Mouse (Mus musculus): Measurements from ENCODE around the gene Mpst. TPM values are rescaled to one million over a fixed set of nuclear protein-coding genes. Genes with fewer than 3 reads are reported as not detected.
A peak's percentile ranks its signal among the peaks of the same experiment; 100 is the strongest.

The Mpst gene
- polyA plus RNA-seq, 1 experiment from 2014 or later: 3.2 TPM

DNA sequence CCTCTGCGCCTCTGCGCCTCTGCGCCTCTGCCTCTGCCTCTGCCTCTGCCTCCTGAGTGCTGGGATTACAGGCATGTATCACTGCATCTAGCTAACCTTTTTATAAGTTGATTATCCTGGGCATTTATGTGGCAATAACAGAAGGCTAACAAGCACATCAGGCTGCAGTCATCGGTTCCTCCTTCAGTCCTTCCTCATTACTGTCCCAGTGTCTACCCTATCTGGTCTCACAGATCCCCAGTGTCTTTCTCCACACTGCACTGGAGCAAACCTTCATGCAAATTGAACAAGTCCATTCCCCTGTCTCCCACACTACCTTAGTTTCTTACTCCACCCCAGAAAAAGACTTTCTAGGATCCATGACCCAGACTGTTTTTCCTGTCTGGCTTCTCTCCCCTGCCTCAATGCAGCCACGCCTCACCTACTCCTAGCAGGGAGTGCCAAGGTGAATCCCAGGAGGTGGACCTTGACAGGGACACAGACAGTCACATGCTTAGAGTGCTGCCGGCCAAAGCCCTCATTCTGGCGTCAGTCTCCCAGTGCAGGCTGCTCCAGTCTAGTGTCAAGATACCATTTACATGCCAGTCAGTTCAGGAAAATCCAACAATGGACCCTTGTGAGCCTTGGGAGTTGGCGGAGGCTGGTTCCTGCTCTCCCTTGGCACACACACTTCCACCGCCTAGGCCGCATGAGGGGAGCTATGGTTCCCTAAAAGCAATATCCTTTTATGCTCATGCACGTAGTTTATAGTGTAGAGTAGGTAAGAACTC lies 22.6 kb upstream of the Mpst start:
- no peak for TF ChIP-seq CTCF (IDR thresholded peaks at IDR 0.05; ENCODE audit: low read depth)
- Histone ChIP-seq H3K9ac (ENCODE audit: low read depth, low read length) (no peak overlapping the region), H3K4me3 (ENCODE audit: low read depth, low read length) (no peak overlapping the region), H3K36me3 (ENCODE audit: control insufficient read depth, insufficient read depth) (no peaks in the 10 kb centered on the region), H3K4me2 (replicated peaks; ENCODE audit: low read depth) (no peak overlapping the region; the same call in 1 of the 2 replicates), H3K4me1 (replicated peaks; ENCODE audit: control insufficient read depth, insufficient read depth, low read length) (no peaks in the 10 kb centered on the region; the same call in 1 of the 2 replicates), H3K27ac (ENCODE audit: low read depth, low read length) (peak overlapping the region; percentile 74), H3K27me3 (replicated peaks; ENCODE audit: control insufficient read depth, insufficient read depth, low read length) (peaks cover 25% of the 10 kb centered on the region; the same call in 1 of the 2 replicates), H3K9me3 (ENCODE audit: control insufficient read depth) (no peaks in the 10 kb centered on the region)
- ATAC-seq: peak; percentile 82
- 67% methylated on average over 11 of the region's 11 CpGs for WGBS

DNA sequence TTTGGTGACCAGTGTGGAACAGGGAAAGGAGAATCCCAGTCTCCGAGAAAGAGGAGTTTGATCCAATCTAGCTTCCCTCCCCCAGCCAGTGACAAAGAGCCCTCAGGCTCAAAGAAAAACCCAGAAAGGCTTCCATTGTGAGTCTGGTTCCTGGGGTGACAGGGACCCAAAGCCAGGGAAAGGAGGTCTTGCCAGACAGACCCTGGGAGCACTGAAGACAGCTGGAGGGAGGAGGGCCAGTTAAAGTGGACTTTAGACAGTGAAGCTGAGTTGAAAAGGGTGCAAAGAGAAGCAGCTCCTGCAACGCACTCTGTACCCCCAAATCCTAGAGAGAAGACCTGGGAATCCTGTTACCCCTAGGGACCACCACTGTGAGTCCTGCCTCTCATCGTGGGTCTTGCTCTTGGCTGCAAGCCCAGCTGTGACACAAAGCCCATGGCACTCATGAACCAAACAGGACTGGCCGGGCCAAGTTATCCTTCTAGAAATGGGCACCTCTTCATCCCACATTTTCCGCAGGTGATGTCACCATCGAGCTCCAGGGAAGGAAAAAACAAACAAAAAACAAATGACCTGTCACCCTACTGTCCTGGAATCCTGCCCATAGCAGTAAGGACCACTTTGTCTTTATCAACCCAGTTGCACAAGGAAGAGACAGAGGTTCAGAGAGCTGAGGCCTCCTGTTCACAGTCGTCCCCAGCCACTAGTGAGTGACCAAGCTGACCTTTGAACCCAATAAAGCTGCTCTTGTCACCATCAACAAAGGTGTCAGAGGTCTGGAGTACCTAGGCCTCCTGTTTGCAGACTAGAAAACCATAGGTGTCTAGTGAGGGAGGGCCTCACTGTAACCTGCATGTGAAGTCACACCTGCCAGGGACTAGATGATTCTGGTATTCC lies 21.7 kb upstream of the Mpst start:
- Histone ChIP-seq H3K4me1 (replicated peaks; ENCODE audit: control insufficient read depth, insufficient read depth, low read length) (no peaks in the 10 kb centered on the region; the same call in 1 of the 2 replicates), H3K4me3 (ENCODE audit: low read depth, low read length) (no peak overlapping the region), H3K36me3 (ENCODE audit: control insufficient read depth, insufficient read depth) (no peaks in the 10 kb centered on the region), H3K27ac (ENCODE audit: low read depth, low read length) (peak overlapping the region; percentile 74), H3K27me3 (replicated peaks; ENCODE audit: control insufficient read depth, insufficient read depth, low read length) (peaks cover 26% of the 10 kb centered on the region; the same call in 1 of the 2 replicates), H3K4me2 (replicated peaks; ENCODE audit: low read depth) (no peak overlapping the region), H3K9me3 (ENCODE audit: control insufficient read depth) (no peaks in the 10 kb centered on the region), H3K9ac (ENCODE audit: low read depth, low read length) (no peak overlapping the region)
- TF ChIP-seq CTCF (IDR thresholded peaks at IDR 0.05; ENCODE audit: low read depth): no peak
- peak; percentile 85 for ATAC-seq
- WGBS: 43% methylated on average over 7 of the region's 7 CpGs

DNA sequence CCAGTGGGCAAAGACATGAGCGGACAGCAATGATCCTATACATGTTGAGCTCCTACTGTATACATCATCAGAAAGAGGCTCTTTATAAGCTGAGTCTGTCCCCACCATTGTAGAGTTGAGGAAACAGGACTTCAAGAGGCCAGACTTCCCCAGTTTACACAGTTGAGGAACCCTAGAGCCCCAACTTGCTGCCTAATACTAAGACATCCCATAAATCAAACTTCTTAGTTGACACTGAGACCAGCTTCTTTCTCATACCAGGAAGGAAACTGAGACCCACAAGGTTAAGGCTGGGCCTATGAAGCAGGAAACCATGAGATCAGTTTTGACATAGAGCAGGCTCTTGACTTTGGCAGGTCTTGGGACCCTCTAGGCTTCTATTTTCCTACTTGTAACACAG lies 20.7 kb upstream of the Mpst start:
- WGBS: 88% methylated on average over 1 of the region's 1 CpGs

DNA sequence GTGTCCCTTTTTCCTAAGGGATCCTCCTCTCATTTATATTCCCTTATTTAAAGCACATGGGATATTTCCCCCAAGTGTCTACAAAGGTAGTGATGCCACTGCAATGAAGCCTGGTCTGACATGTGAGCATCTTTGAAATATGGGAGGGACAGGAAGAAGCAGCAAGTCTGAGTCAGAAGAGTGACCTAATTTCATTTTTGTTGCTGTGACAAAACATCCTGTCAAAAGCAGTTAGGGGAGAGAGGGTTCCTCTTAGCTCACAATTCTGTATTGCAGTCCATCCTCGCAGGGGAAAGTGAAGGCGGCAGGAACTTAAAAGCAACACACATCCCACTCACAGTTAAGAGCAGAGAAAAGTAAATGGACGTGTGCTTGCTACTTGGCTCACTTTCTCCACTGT lies 15.4 kb upstream of the Mpst start:
- ATAC-seq: no peak
- WGBS: 79% methylated on average over 3 of the region's 3 CpGs
- Histone ChIP-seq H3K9me3 (ENCODE audit: control insufficient read depth) (no peaks in the 10 kb centered on the region), H3K4me2 (replicated peaks; ENCODE audit: low read depth) (no peak overlapping the region), H3K4me1 (replicated peaks; ENCODE audit: control insufficient read depth, insufficient read depth, low read length) (no peaks in the 10 kb centered on the region), H3K36me3 (ENCODE audit: control insufficient read depth, insufficient read depth) (no peaks in the 10 kb centered on the region), H3K27ac (ENCODE audit: low read depth, low read length) (no peak overlapping the region), H3K4me3 (ENCODE audit: low read depth, low read length) (no peak overlapping the region), H3K9ac (ENCODE audit: low read depth, low read length) (no peak overlapping the region), H3K27me3 (replicated peaks; ENCODE audit: control insufficient read depth, insufficient read depth, low read length) (peaks cover 45% of the 10 kb centered on the region)
- no peak for TF ChIP-seq CTCF (IDR thresholded peaks at IDR 0.05; ENCODE audit: low read depth)

More for the DNA sequence above, 20.7 kb upstream of the Mpst start:
- Histone ChIP-seq H3K27me3 (replicated peaks; ENCODE audit: control insufficient read depth, insufficient read depth, low read length) (peaks cover 35% of the 10 kb centered on the region; the same call in 1 of the 2 replicates), H3K9me3 (ENCODE audit: control insufficient read depth) (no peaks in the 10 kb centered on the region), H3K4me2 (replicated peaks; ENCODE audit: low read depth) (no peak overlapping the region), H3K27ac (ENCODE audit: low read depth, low read length) (no peak overlapping the region), H3K4me3 (ENCODE audit: low read depth, low read length) (no peak overlapping the region), H3K9ac (ENCODE audit: low read depth, low read length) (no peak overlapping the region), H3K36me3 (ENCODE audit: control insufficient read depth, insufficient read depth) (no peaks in the 10 kb centered on the region), H3K4me1 (replicated peaks; ENCODE audit: control insufficient read depth, insufficient read depth, low read length) (no peaks in the 10 kb centered on the region; the same call in 1 of the 2 replicates)
- no peak for ATAC-seq
- no peak for TF ChIP-seq CTCF (IDR thresholded peaks at IDR 0.05; ENCODE audit: low read depth)

DNA sequence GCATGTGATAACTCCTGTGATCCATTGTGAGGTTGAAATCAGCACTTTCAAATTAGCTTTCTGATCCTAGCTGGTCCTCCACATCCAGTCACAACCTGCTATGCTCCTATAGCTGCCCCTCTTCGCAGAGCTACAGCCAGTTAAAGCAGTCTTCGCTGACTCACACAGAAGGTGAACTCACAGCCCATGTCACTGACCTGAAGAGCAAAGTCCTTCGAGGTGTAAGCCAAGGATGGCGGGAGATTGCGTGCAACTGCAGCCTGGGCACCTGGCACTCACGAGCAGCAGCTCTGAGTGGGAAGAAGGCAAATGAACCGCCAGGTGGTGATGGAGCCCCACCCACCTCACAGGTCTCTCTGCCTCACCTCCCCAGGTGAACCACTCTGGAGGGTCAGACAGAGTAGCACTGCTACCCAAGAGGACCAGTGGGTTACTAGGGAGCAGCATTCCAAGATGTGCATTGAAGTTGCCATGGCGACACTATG lies 10.7 kb upstream of the Mpst start, which contains the start of gene Tex33:
Tex33 (minus strand) TSS at position 435 of the 485 bp plus-strand sequence.
- TF ChIP-seq CTCF (IDR thresholded peaks at IDR 0.05; ENCODE audit: low read depth): peak; percentile 35; the same call in 1 of the 2 replicates
- no peak within 1 kb of the TSS for H3K4me2 ChIP-seq (replicated peaks; ENCODE audit: low read depth)
- no peaks in the 10 kb centered on the region for H3K9me3 ChIP-seq (ENCODE audit: control insufficient read depth)
- peaks cover 23% of the 10 kb centered on the region for H3K27me3 ChIP-seq (replicated peaks; ENCODE audit: control insufficient read depth, insufficient read depth, low read length)
- no peaks in the 10 kb centered on the region for H3K4me1 ChIP-seq (replicated peaks; ENCODE audit: control insufficient read depth, insufficient read depth, low read length)
- H3K36me3 ChIP-seq (ENCODE audit: control insufficient read depth, insufficient read depth): no peaks in the 10 kb centered on the region
- no peak within 1 kb of the TSS for H3K9ac ChIP-seq (ENCODE audit: low read depth, low read length)
- H3K27ac ChIP-seq (ENCODE audit: low read depth, low read length): no peak within 1 kb of the TSS
- 56% methylated on average over 8 of the region's 8 CpGs for WGBS
- peak; percentile 59 for ATAC-seq
- H3K4me3 ChIP-seq (ENCODE audit: low read depth, low read length): no peak within 1 kb of the TSS

DNA sequence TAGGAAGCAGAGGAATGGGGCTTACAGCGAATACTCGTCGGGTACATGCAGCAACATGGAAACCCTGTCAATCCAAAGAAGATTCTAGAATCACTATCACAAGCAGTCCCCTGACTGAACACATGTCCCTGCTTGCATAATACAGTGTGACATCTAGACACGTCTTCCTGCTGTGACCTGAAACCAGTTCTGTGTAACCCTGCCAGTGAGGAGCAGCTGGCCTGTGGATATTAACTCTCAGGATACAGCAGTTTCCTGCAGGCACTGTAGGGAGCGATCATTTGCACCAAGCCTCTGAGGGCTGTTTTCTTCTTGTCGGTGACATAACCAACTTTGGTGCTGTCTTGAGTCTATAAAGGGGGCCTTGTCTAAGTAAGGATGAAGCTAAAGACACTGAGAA lies 4.9 kb upstream of the Mpst start:
- H3K9ac ChIP-seq (ENCODE audit: low read depth, low read length): no peak overlapping the region
- peaks cover 8% of the 10 kb centered on the region for H3K4me1 ChIP-seq (replicated peaks; ENCODE audit: control insufficient read depth, insufficient read depth, low read length)
- no peak overlapping the region for H3K4me3 ChIP-seq (ENCODE audit: low read depth, low read length)
- WGBS: 76% methylated on average over 6 of the region's 6 CpGs
- no peak overlapping the region for H3K4me2 ChIP-seq (replicated peaks; ENCODE audit: low read depth)
- H3K27me3 ChIP-seq (replicated peaks; ENCODE audit: control insufficient read depth, insufficient read depth, low read length): 0 out of 2 replicates have a peak, but pooled peaks cover 7% of the 10 kb centered on the region
- ATAC-seq: no peak
- TF ChIP-seq CTCF (IDR thresholded peaks at IDR 0.05; ENCODE audit: low read depth): no peak
- H3K27ac ChIP-seq (ENCODE audit: low read depth, low read length): no peak overlapping the region
- no peaks in the 10 kb centered on the region for H3K9me3 ChIP-seq (ENCODE audit: control insufficient read depth)
- H3K36me3 ChIP-seq (ENCODE audit: control insufficient read depth, insufficient read depth): no peaks in the 10 kb centered on the region

Measured in intestine, postnatal 0 days (tissue).